Mouse (Mus musculus) heart, embryonic 11.5 days (tissue): Measurements from ENCODE around the gene Kcnj12. TPM values are rescaled to one million over a fixed set of nuclear protein-coding genes. Genes with fewer than 3 reads are reported as not detected.

Source experiments
- ATAC-seq: fragments of 200-750 bp; cut with Nextera tagmentation; replicated peaks from 2 replicates; pipeline ENCODE4 v1.8.0; 2017; ENCODE audit warnings: moderate library complexity; ENCODE audit not compliant: insufficient number of reproducible peaks, low FRiP score, low TSS enrichment
- H3K27ac ChIP-seq: fragments of 300-500 bp; sonication (generic); 2 replicates; pipeline ENCODE4 v1.5.1; 2014; ENCODE audit warnings: mild to moderate bottlenecking, low read depth, low read length
- H3K27me3 ChIP-seq: fragments of 300-500 bp; sonication (generic); 2 replicates; pipeline ENCODE4 v1.6.1; 2014; ENCODE audit warnings: mild to moderate bottlenecking, low read length, mixed read lengths; ENCODE audit not compliant: control insufficient read depth, insufficient read depth
- H3K36me3 ChIP-seq: fragments of 300-500 bp; sonication (generic); 2 replicates; pipeline ENCODE4 v1.6.1; 2014; ENCODE audit warnings: mild to moderate bottlenecking, low read length, moderate library complexity, mixed read lengths; ENCODE audit not compliant: control insufficient read depth, insufficient read depth
- H3K4me1 ChIP-seq: fragments of 300-500 bp; sonication (generic); 2 replicates; pipeline ENCODE4 v1.6.1; 2014; ENCODE audit warnings: low read length; ENCODE audit not compliant: control insufficient read depth, insufficient read depth
- H3K4me2 ChIP-seq: fragments of 300-500 bp; sonication (generic); 2 replicates; pipeline ENCODE4 v1.6.1; 2014; ENCODE audit warnings: mild to moderate bottlenecking, moderate library complexity
- H3K4me3 ChIP-seq: fragments of 300-500 bp; sonication (generic); 2 replicates; pipeline ENCODE4 v1.5.1; 2014; ENCODE audit warnings: low read depth, low read length
- H3K9ac ChIP-seq: fragments of 300-500 bp; sonication (generic); 2 replicates; pipeline ENCODE4 v1.6.1; 2014; ENCODE audit warnings: mild to moderate bottlenecking, low read depth, low read length, moderate library complexity
- H3K9me3 ChIP-seq: fragments of 300-500 bp; sonication (generic); replicated peaks from 2 replicates; pipeline ENCODE4 v1.6.1; 2016; ENCODE audit warnings: low read length; ENCODE audit not compliant: control insufficient read depth
- WGBS: fragments of 180-500 bp; shearing (Covaris S2); extraction: QIAGEN DNeasy Blood & Tissue Kit; methylation state at CpG from one replicate; pipeline ENCODE4 v1.1.7; 2014; ENCODE audit not compliant: insufficient replicate concordance; 5-methylcytosine and 5-hydroxymethylcytosine counted together
- polyA plus RNA-seq: library from polyadenylated mRNA; unstranded; fragments of >200 nt; fragmentation: Nextera tagmentation; extraction: Ambion mirVana; gene quantifications from 2 replicates; pipeline ENCODE4 v1.2.1, GENCODE M21; 2014

Gene Kcnj12
- polyA plus RNA-seq, 1 experiment from 2014 or later = 2.0 TPM

GRCm38 (mm10) chr11:61119996-61120583 lies 97.7 kb downstream of the Kcnj12 start:
- no peak for ATAC-seq
- no peak overlapping the region for H3K9ac ChIP-seq
- no peaks in the 10 kb centered on the region for H3K36me3 ChIP-seq
- no peaks in the 10 kb centered on the region for H3K27me3 ChIP-seq
- no peaks in the 10 kb centered on the region for H3K9me3 ChIP-seq
- WGBS = 72% methylated on average over 3 of the region's 3 CpGs
- no peak overlapping the region for H3K4me2 ChIP-seq
- no peak overlapping the region for H3K27ac ChIP-seq
- H3K4me3 ChIP-seq = no peak overlapping the region
- H3K4me1 ChIP-seq = 0 out of 2 replicates have a peak, but pooled peaks cover 2% of the 10 kb centered on the region

Other genes starting within 250 kb of the Kcnj12 start
- 10.5 and 13.1 TPM in 2 replicates for gene Top3a, start 245.2 kb upstream of the Kcnj12 start, polyA plus RNA-seq
- gene Smcr8, start 245.0 kb upstream of the Kcnj12 start, polyA plus RNA-seq = 6.0 and 6.1 TPM in 2 replicates
- gene Shmt1, start 210.8 kb upstream of the Kcnj12 start, polyA plus RNA-seq = 36.4 and 44.4 TPM in 2 replicates
- gene Dhrs7b, start 191.9 kb upstream of the Kcnj12 start, polyA plus RNA-seq = 31.8 and 33.9 TPM in 2 replicates
- gene Tmem11, start 143.3 kb upstream of the Kcnj12 start, polyA plus RNA-seq = 68.1 and 68.4 TPM in 2 replicates
- gene Natd1, start 107.8 kb upstream of the Kcnj12 start, polyA plus RNA-seq = 20.2 and 23.9 TPM in 2 replicates
- 74.6 and 77.9 TPM in 2 replicates for gene Map2k3, start 90.5 kb upstream of the Kcnj12 start, polyA plus RNA-seq
- gene Tnfrsf13b, start 104.2 kb downstream of the Kcnj12 start, polyA plus RNA-seq = 1.4 and 2.2 TPM in 2 replicates
- gene Usp22, start 152.5 kb downstream of the Kcnj12 start, polyA plus RNA-seq = 95.0 and 111 TPM in 2 replicates
- not detected in 2 replicates for gene Aldh3a1, start 185.0 kb downstream of the Kcnj12 start, polyA plus RNA-seq
- 26.1 and 33.5 TPM in 2 replicates for gene Aldh3a2, start 244.9 kb downstream of the Kcnj12 start, polyA plus RNA-seq